Mouse (Mus musculus) heart, postnatal 10 days (tissue): ENCODE measurements at regions not wholly inside any gene's neighbourhood (a gene's known extent, or its start where the extent isn't known, plus 50 kb on each side); places are given as distances from the start of the nearest gene placed in this dataset.

Experiments
- DNase-seq, 2 experiments: peaks; one replicate each; pipeline ENCODE4 v3.0.0; 2021
- intact Hi-C: fragments of 180-260 bp; cut with DNase I; formaldehyde crosslinking; loops from one replicate; pipeline ENCODE4 v1.15.1; 2025

GRCm38 (mm10) chr16:93288036-93288435 is 315.8 kb downstream of the Setd4 start:
- intact Hi-C loops = no loop called here
- no peak for DNase-seq

GRCm38 (mm10) chr16:93287520-93287919 is 316.3 kb downstream of the Setd4 start:
- intact Hi-C loops = no loop called here
- DNase-seq = no peak

GRCm38 (mm10) chr16:93286816-93287215 is 317.0 kb downstream of the Setd4 start:
- intact Hi-C loops = no loop called here
- no peak for DNase-seq

GRCm38 (mm10) chr16:93285191-93285590 is 318.7 kb downstream of the Setd4 start:
- no peak for DNase-seq

GRCm38 (mm10) chr16:93281715-93282114 is 322.1 kb downstream of the Setd4 start:
- intact Hi-C loops = no loop called here
- DNase-seq = no peak

More at GRCm38 (mm10) chr16:93285191-93285590, 318.7 kb downstream of the Setd4 start:
- intact Hi-C loops = no loop called here

GRCm38 (mm10) chr16:93272636-93273035 is 331.2 kb downstream of the Setd4 start:
- intact Hi-C loops = no loop called here
- no peak for DNase-seq

- no peak for DNase-seq
- intact Hi-C loops = no loop called here
These were observed 331.7 kb downstream of the Setd4 start for GRCm38 (mm10) chr16:93272146-93272545.

- no peak for DNase-seq
- intact Hi-C loops = no loop called here
These were observed 339.7 kb downstream of the Setd4 start for GRCm38 (mm10) chr16:93264061-93264585.

- intact Hi-C loops = no loop called here
- no peak for DNase-seq
These were observed 340.6 kb downstream of the Setd4 start for GRCm38 (mm10) chr16:93263141-93263815.

- DNase-seq = peak; percentile 29 to 34
- intact Hi-C loops = no loop called here
These were observed 357.0 kb downstream of the Setd4 start for GRCm38 (mm10) chr16:93246825-93247224.

GRCm38 (mm10) chr16:93245738-93246137 is 358.1 kb downstream of the Setd4 start:
- DNase-seq = no peak
- intact Hi-C loops = no loop called here

GRCm38 (mm10) chr16:93238898-93239297 is 365.0 kb downstream of the Setd4 start:
- DNase-seq = no peak
- intact Hi-C loops = no loop called here

- DNase-seq = no peak
- intact Hi-C loops = no loop called here
These were observed 365.5 kb downstream of the Setd4 start for GRCm38 (mm10) chr16:93238326-93238725.

- intact Hi-C loops = no loop called here
- DNase-seq = no peak
These were observed 378.2 kb downstream of the Setd4 start for GRCm38 (mm10) chr16:93225644-93226043.

- DNase-seq = no peak
- intact Hi-C loops = no loop called here
These were observed 378.7 kb downstream of the Setd4 start for GRCm38 (mm10) chr16:93225196-93225595.

- intact Hi-C loops = no loop called here
- DNase-seq = no peak
These were observed 384.1 kb downstream of the Setd4 start for GRCm38 (mm10) chr16:93219731-93220130.

GRCm38 (mm10) chr16:93218402-93218801 is 385.5 kb downstream of the Setd4 start:
- intact Hi-C loops = no loop called here
- DNase-seq = no peak

- no peak for DNase-seq
- intact Hi-C loops = no loop called here
These were observed 386.1 kb downstream of the Setd4 start for GRCm38 (mm10) chr16:93217600-93218226.

GRCm38 (mm10) chr16:93215630-93216029 is 388.2 kb downstream of the Setd4 start:
- DNase-seq = no peak
- intact Hi-C loops = no loop called here

GRCm38 (mm10) chr16:93213618-93214017 is 387.7 kb upstream of the Runx1 start:
- no peak for DNase-seq
- intact Hi-C loops = no loop called here

GRCm38 (mm10) chr16:93207675-93208074 is 381.7 kb upstream of the Runx1 start:
- intact Hi-C loops = no loop called here
- DNase-seq = no peak

GRCm38 (mm10) chr16:93207217-93207616 is 381.3 kb upstream of the Runx1 start:
- intact Hi-C loops = no loop called here
- DNase-seq = no peak
